Mouse (Mus musculus) midbrain, embryonic 14.5 days (tissue): ENCODE results near the gene Gm4070. TPM values are rescaled to one million over a fixed set of nuclear protein-coding genes. Genes with fewer than 3 reads are reported as not detected.

Experiments used
- polyA plus RNA-seq: library from polyadenylated mRNA; unstranded; fragments of >200 nt; fragmentation: Nextera tagmentation; extraction: Ambion mirVana; gene quantifications from 2 replicates; pipeline ENCODE4 v1.2.1, GENCODE M21; 2014

The Gm4070 gene
- polyA plus RNA-seq, 1 experiment from 2014 or later, result 1.2 TPM

Other genes starting within 250 kb of the Gm4070 start
- 166 and 199 TPM in 2 replicates for gene Ilk, start 217.4 kb downstream of the Gm4070 start, polyA plus RNA-seq
- gene Rrp8, start 216.6 kb downstream of the Gm4070 start, polyA plus RNA-seq, result 18.6 and 24.4 TPM in 2 replicates
- 131 and 152 TPM in 2 replicates for gene Taf10, start 209.6 kb downstream of the Gm4070 start, polyA plus RNA-seq
- gene Tpp1, start 201.7 kb downstream of the Gm4070 start, polyA plus RNA-seq, result 22.5 and 49.5 TPM in 2 replicates
- gene Dchs1, start 166.3 kb downstream of the Gm4070 start, polyA plus RNA-seq, result 22.4 and 26.1 TPM in 2 replicates
- 186 and 200 TPM in 2 replicates for gene Mrpl17, start 142.9 kb downstream of the Gm4070 start, polyA plus RNA-seq